Comparison of ENCODE assay signal across 8 mouse cellular contexts in the genomic region with DNA sequence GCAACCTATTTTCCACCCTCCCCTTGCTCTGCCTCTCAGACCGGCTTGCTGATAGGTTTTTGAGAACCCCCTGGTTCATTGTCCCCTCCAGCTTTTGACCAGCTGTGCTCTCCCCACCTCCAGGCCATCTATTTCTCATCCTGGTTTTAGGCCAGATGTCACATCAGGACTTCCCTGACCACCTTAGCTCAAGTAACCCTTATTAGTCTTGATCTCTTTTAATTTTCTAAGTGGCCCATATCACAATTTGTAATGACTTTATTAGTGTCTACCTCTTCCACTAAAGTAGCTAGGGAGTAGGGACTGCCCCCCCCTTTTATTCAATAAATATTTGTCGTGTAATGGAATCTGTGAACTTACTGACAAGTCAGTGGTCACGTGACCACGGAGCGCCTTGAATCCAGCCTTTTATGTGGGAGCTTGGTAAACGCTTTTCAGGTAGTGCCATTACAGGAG. TPM values are rescaled to one million over a fixed set of nuclear protein-coding genes. Genes with fewer than 3 reads are reported as not detected.
DNase-seq lines count a peak whose midpoint lies in the region; ATAC-seq and TF ChIP-seq lines count a peak whose summit lies in the region.

No protein-coding gene starts in this region.

- peaks cover 11% of the 10 kb centered on the region for H3K36me3 ChIP-seq in forebrain, embryonic 16.5 days (ENCODE audit: control insufficient read depth, insufficient read depth)
- peaks cover 4% of the 10 kb centered on the region; the same call in 1 of the 2 replicates for H3K36me3 ChIP-seq in limb, embryonic 11.5 days (ENCODE audit: control insufficient read depth, insufficient read depth, low read length)
- peaks cover 12% of the 10 kb centered on the region for H3K36me3 ChIP-seq in midbrain, postnatal 0 days (ENCODE audit: insufficient read depth, low read length)

- H3K4me2 ChIP-seq in forebrain, embryonic 16.5 days (ENCODE audit: low read length) = peak overlapping the region; percentile 92
- H3K4me2 ChIP-seq in limb, embryonic 11.5 days (ENCODE audit: low read depth, severe bottlenecking) = peak overlapping the region; percentile 66
- H3K4me2 ChIP-seq in midbrain, postnatal 0 days (ENCODE audit: low read depth, low read length, poor library complexity, severe bottlenecking) = peak overlapping the region; percentile 86

- H3K27ac ChIP-seq in layer of hippocampus, adult 2 months = peak overlapping the region; percentile 85
- peak overlapping the region; percentile 63 for H3K27ac ChIP-seq in forebrain, embryonic 16.5 days (ENCODE audit: low read length)
- H3K27ac ChIP-seq in limb, embryonic 11.5 days (replicated peaks; ENCODE audit: low read depth, low read length) = peak overlapping the region; percentile 81
- H3K27ac ChIP-seq in midbrain, postnatal 0 days (ENCODE audit: low read depth, low read length) = peak overlapping the region; percentile 78

- no peak for DNase-seq in layer of hippocampus, adult 2 months (ENCODE audit: low spot score in 2 of 2)
- no peak for DNase-seq in layer of hippocampus, postnatal 10 days (ENCODE audit: low spot score in 2 of 2)
- peak; percentile 43 for DNase-seq in limb, embryonic 11.5 days (ENCODE audit: low spot score)
- peak; percentile 56 for DNase-seq in midbrain, postnatal 0 days (ENCODE audit: low spot score)
- DNase-seq in cerebellum, adult 11-12 months = no peak
- no peak for DNase-seq in gastrocnemius, adult 8-10 months (ENCODE audit: low spot score in 2 of 2)

- no peaks in the 10 kb centered on the region for H3K27me3 ChIP-seq in forebrain, embryonic 16.5 days (replicated peaks; ENCODE audit: control insufficient read depth, insufficient read depth, low read length)
- H3K27me3 ChIP-seq in limb, embryonic 11.5 days (ENCODE audit: control insufficient read depth, insufficient read depth, low read length) = no peaks in the 10 kb centered on the region
- no peaks in the 10 kb centered on the region for H3K27me3 ChIP-seq in midbrain, postnatal 0 days (ENCODE audit: insufficient read depth, low read length)

- H3K4me1 ChIP-seq in forebrain, embryonic 16.5 days (replicated peaks; ENCODE audit: control insufficient read depth, insufficient read depth, low read length) = peaks cover 17% of the 10 kb centered on the region
- no peaks in the 10 kb centered on the region for H3K4me1 ChIP-seq in limb, embryonic 11.5 days (ENCODE audit: control insufficient read depth, insufficient read depth, low read length)
- H3K4me1 ChIP-seq in midbrain, postnatal 0 days (ENCODE audit: insufficient read depth, low read length) = peaks cover 5% of the 10 kb centered on the region; the same call in 1 of the 2 replicates

- H3K9ac ChIP-seq in forebrain, embryonic 16.5 days (replicated peaks; ENCODE audit: low read depth, low read length) = peak overlapping the region; percentile 91
- H3K9ac ChIP-seq in limb, embryonic 11.5 days (ENCODE audit: low read length) = peak overlapping the region; percentile 47
- H3K9ac ChIP-seq in midbrain, postnatal 0 days (replicated peaks; ENCODE audit: low read length, poor library complexity, severe bottlenecking) = peak overlapping the region; percentile 84

- peak; percentile 19 for ATAC-seq in activated CD4-positive, CD25-positive, alpha-beta regulatory T cell, adult 4 months
- ATAC-seq in forebrain, embryonic 16.5 days = no peak
- 0 out of 2 replicates have a peak, but pooled peaks have one; percentile 11 for ATAC-seq in limb, embryonic 11.5 days (ENCODE audit: insufficient number of reproducible peaks, low FRiP score, low TSS enrichment, low read depth)
- ATAC-seq in midbrain, postnatal 0 days (ENCODE audit: low FRiP score) = peak; percentile 53

- H3K9me3 ChIP-seq in forebrain, embryonic 16.5 days (ENCODE audit: control insufficient read depth, low read length) = no peaks in the 10 kb centered on the region
- no peaks in the 10 kb centered on the region for H3K9me3 ChIP-seq in limb, embryonic 11.5 days (ENCODE audit: control insufficient read depth, low read length)
- H3K9me3 ChIP-seq in midbrain, postnatal 0 days (ENCODE audit: low read length) = no peaks in the 10 kb centered on the region

- TF ChIP-seq CTCF in layer of hippocampus, adult 2 months (conservative IDR thresholded peaks at IDR 0.05) = no peak
- no peak for TF ChIP-seq CTCF in midbrain, postnatal 0 days (IDR thresholded peaks at IDR 0.05)

- peak overlapping the region; percentile 90 for H3K4me3 ChIP-seq in layer of hippocampus, adult 2 months
- H3K4me3 ChIP-seq in forebrain, embryonic 16.5 days (replicated peaks; ENCODE audit: low read length) = peak overlapping the region; percentile 91
- peak overlapping the region; percentile 77 for H3K4me3 ChIP-seq in limb, embryonic 11.5 days (ENCODE audit: low read depth, low read length)
- H3K4me3 ChIP-seq in midbrain, postnatal 0 days (ENCODE audit: low read depth, low read length) = peak overlapping the region; percentile 85

- under 1% methylated on average over 6 of the region's 6 CpGs for WGBS in forebrain, embryonic 16.5 days
- WGBS in limb, embryonic 11.5 days = 3% methylated on average over 6 of the region's 6 CpGs
- under 1% methylated on average over 6 of the region's 6 CpGs for WGBS in midbrain, postnatal 0 days

RNA-seq across cellular contexts. Expression of a gene that starts 0.7 kb away (rescaled TPM):
- 100 to 1,000 TPM; 167 to 191 TPM for total RNA-seq in layer of hippocampus, adult 2 months (2021)
- total RNA-seq in layer of hippocampus, postnatal 10 days (2021) = 100 to 1,000 TPM; 121 to 130 TPM
- polyA plus RNA-seq in activated CD4-positive, CD25-positive, alpha-beta regulatory T cell, adult 4 months (2017; shearing (Covaris generic)) = 10 to 100 TPM; 16.3 to 18.6 TPM
- 67.3 and 75.9 TPM in 2 replicates for polyA plus RNA-seq in forebrain, embryonic 16.5 days (2015; fragmentation: Nextera tagmentation; extraction: Ambion mirVana)
- polyA plus RNA-seq in limb, embryonic 11.5 days (2014; fragmentation: Nextera tagmentation; extraction: Ambion mirVana) = 33.1 and 37.2 TPM in 2 replicates
- total RNA-seq in midbrain, postnatal 0 days (2014; rRNA removed) = 111 TPM in 2 replicates
- 95.5 and 99.7 TPM in 2 replicates for polyA plus RNA-seq in midbrain, postnatal 0 days (2015; fragmentation: Nextera tagmentation; extraction: Ambion mirVana)
- total RNA-seq in gastrocnemius, adult 8-10 months (2022) = 10 to 100 TPM; 36.8 to 39.0 (median 38.1) TPM

RNA-seq across cellular contexts. Expression of a gene that starts 8.3 kb away (rescaled TPM):
- total RNA-seq in layer of hippocampus, adult 2 months (2021) = 1 to 10 TPM; 4.4 to 5.7 TPM
- total RNA-seq in layer of hippocampus, postnatal 10 days (2021) = 1 to 10 TPM; 2.3 to 2.4 TPM
- 10 to 100 TPM in 1 of 2 experiments, 1 to 10 TPM in 1; 7.7 to 11.6 TPM for polyA plus RNA-seq in activated CD4-positive, CD25-positive, alpha-beta regulatory T cell, adult 4 months (2017; shearing (Covaris generic))
- 1.7 and 1.8 TPM in 2 replicates for polyA plus RNA-seq in forebrain, embryonic 16.5 days (2015; fragmentation: Nextera tagmentation; extraction: Ambion mirVana)
- 1.1 and 1.4 TPM in 2 replicates for polyA plus RNA-seq in limb, embryonic 11.5 days (2014; fragmentation: Nextera tagmentation; extraction: Ambion mirVana)
- total RNA-seq in midbrain, postnatal 0 days (2014; rRNA removed) = 3.0 and 6.3 TPM in 2 replicates
- 2.7 and 3.5 TPM in 2 replicates for polyA plus RNA-seq in midbrain, postnatal 0 days (2015; fragmentation: Nextera tagmentation; extraction: Ambion mirVana)
- 1 to 10 TPM; 7.2 to 9.4 (median 8.7) TPM for total RNA-seq in gastrocnemius, adult 8-10 months (2022)

RNA-seq across cellular contexts. Expression of a gene that starts 8.5 kb away (rescaled TPM):
- total RNA-seq in layer of hippocampus, adult 2 months (2021) = 10 to 100 TPM; 11.5 to 11.7 TPM
- total RNA-seq in layer of hippocampus, postnatal 10 days (2021) = 10 to 100 TPM; 11.0 to 11.9 TPM
- polyA plus RNA-seq in activated CD4-positive, CD25-positive, alpha-beta regulatory T cell, adult 4 months (2017; shearing (Covaris generic)) = 10 to 100 TPM; 20.4 to 25.1 TPM
- polyA plus RNA-seq in forebrain, embryonic 16.5 days (2015; fragmentation: Nextera tagmentation; extraction: Ambion mirVana) = 9.7 and 10.5 TPM in 2 replicates
- polyA plus RNA-seq in limb, embryonic 11.5 days (2014; fragmentation: Nextera tagmentation; extraction: Ambion mirVana) = 17.9 and 18.0 TPM in 2 replicates
- 6.3 and 9.3 TPM in 2 replicates for total RNA-seq in midbrain, postnatal 0 days (2014; rRNA removed)
- polyA plus RNA-seq in midbrain, postnatal 0 days (2015; fragmentation: Nextera tagmentation; extraction: Ambion mirVana) = 8.7 and 9.0 TPM in 2 replicates
- total RNA-seq in gastrocnemius, adult 8-10 months (2022) = 1 to 10 TPM; 3.5 to 4.7 (median 4.3) TPM

RNA-seq across cellular contexts. Expression of a gene that starts 20.8 kb away (rescaled TPM):
- 10 to 100 TPM; 58.0 to 68.7 TPM for total RNA-seq in layer of hippocampus, adult 2 months (2021)
- total RNA-seq in layer of hippocampus, postnatal 10 days (2021) = 10 to 100 TPM; 60.6 to 67.9 TPM
- polyA plus RNA-seq in activated CD4-positive, CD25-positive, alpha-beta regulatory T cell, adult 4 months (2017; shearing (Covaris generic)) = 100 to 1,000 TPM in 1 of 2 experiments, 10 to 100 TPM in 1; 58.5 to 101 TPM
- polyA plus RNA-seq in forebrain, embryonic 16.5 days (2015; fragmentation: Nextera tagmentation; extraction: Ambion mirVana) = 175 and 186 TPM in 2 replicates
- 58.5 and 62.0 TPM in 2 replicates for polyA plus RNA-seq in limb, embryonic 11.5 days (2014; fragmentation: Nextera tagmentation; extraction: Ambion mirVana)
- total RNA-seq in midbrain, postnatal 0 days (2014; rRNA removed) = 64.3 and 65.6 TPM in 2 replicates
- 73.6 and 77.9 TPM in 2 replicates for polyA plus RNA-seq in midbrain, postnatal 0 days (2015; fragmentation: Nextera tagmentation; extraction: Ambion mirVana)
- total RNA-seq in gastrocnemius, adult 8-10 months (2022) = 10 to 100 TPM; 21.0 to 25.7 (median 23.4) TPM

RNA-seq across cellular contexts. Expression of a gene that starts 23.0 kb away (rescaled TPM):
- total RNA-seq in layer of hippocampus, adult 2 months (2021) = 100 to 1,000 TPM; 114 to 118 TPM
- total RNA-seq in layer of hippocampus, postnatal 10 days (2021) = 100 to 1,000 TPM; 103 to 111 TPM
- polyA plus RNA-seq in activated CD4-positive, CD25-positive, alpha-beta regulatory T cell, adult 4 months (2017; shearing (Covaris generic)) = 10 to 100 TPM; 40.0 to 57.3 TPM
- polyA plus RNA-seq in forebrain, embryonic 16.5 days (2015; fragmentation: Nextera tagmentation; extraction: Ambion mirVana) = 91.7 and 95.1 TPM in 2 replicates
- polyA plus RNA-seq in limb, embryonic 11.5 days (2014; fragmentation: Nextera tagmentation; extraction: Ambion mirVana) = 111 and 122 TPM in 2 replicates
- total RNA-seq in midbrain, postnatal 0 days (2014; rRNA removed) = 86.9 and 88.5 TPM in 2 replicates
- polyA plus RNA-seq in midbrain, postnatal 0 days (2015; fragmentation: Nextera tagmentation; extraction: Ambion mirVana) = 49.4 and 49.8 TPM in 2 replicates
- 10 to 100 TPM; 15.2 to 20.1 (median 18.9) TPM for total RNA-seq in gastrocnemius, adult 8-10 months (2022)

Comparison
In these comparisons a context has a peak if more than half of its experiments do, and no peak if none do; other contexts are left out.
1. DNase-seq: peak in limb, embryonic 11.5 days (single experiment) and midbrain, postnatal 0 days (single experiment); none in layer of hippocampus, adult 2 months (0 of 2), layer of hippocampus, postnatal 10 days (0 of 2), cerebellum, adult 11-12 months (single experiment) and gastrocnemius, adult 8-10 months (0 of 2).
2. Peak in every context shown above with its lines, with median percentiles within 50 percentile points of each other: H3K27ac ChIP-seq, H3K4me3 ChIP-seq, H3K4me2 ChIP-seq and H3K9ac ChIP-seq.